Mouse (Mus musculus): ENCODE data around the gene Tnrc6c. TPM values are rescaled to one million over a fixed set of nuclear protein-coding genes. Genes with fewer than 3 reads are reported as not detected.
A peak's percentile ranks its signal among the peaks of the same experiment; 100 is the strongest.

The Tnrc6c gene
- total RNA-seq, 1 experiment from 2014 or later = 25.4 TPM

- no peak for ATAC-seq (replicated peaks in 1 of 2; ENCODE audit: insufficient read depth in 1 of 2, low FRiP score in 2 of 2, low TSS enrichment in 1 of 2, low read depth in 1 of 2, poor library complexity in 2 of 2, severe bottlenecking in 2 of 2)
Observed at GRCm38 (mm10) chr11:117629865-117630264, 24.2 kb upstream of the Tnrc6c start.

- no peak for ATAC-seq (replicated peaks in 1 of 2; ENCODE audit: insufficient read depth in 1 of 2, low FRiP score in 2 of 2, low TSS enrichment in 1 of 2, low read depth in 1 of 2, poor library complexity in 2 of 2, severe bottlenecking in 2 of 2)
Observed at GRCm38 (mm10) chr11:117630868-117631565, 23.1 kb upstream of the Tnrc6c start.

- ATAC-seq (replicated peaks in 1 of 2; ENCODE audit: insufficient read depth in 1 of 2, low FRiP score in 2 of 2, low TSS enrichment in 1 of 2, low read depth in 1 of 2, poor library complexity in 2 of 2, severe bottlenecking in 2 of 2) = no peak
Observed at GRCm38 (mm10) chr11:117633310-117633709, 20.8 kb upstream of the Tnrc6c start.

- ATAC-seq (replicated peaks in 1 of 2; ENCODE audit: insufficient read depth in 1 of 2, low FRiP score in 2 of 2, low TSS enrichment in 1 of 2, low read depth in 1 of 2, poor library complexity in 2 of 2, severe bottlenecking in 2 of 2) = no peak
Observed at GRCm38 (mm10) chr11:117638386-117638785, 15.7 kb upstream of the Tnrc6c start.

GRCm38 (mm10) chr11:117638809-117639208 lies 15.3 kb upstream of the Tnrc6c start:
- no peak for ATAC-seq (replicated peaks in 1 of 2; ENCODE audit: insufficient read depth in 1 of 2, low FRiP score in 2 of 2, low TSS enrichment in 1 of 2, low read depth in 1 of 2, poor library complexity in 2 of 2, severe bottlenecking in 2 of 2)

- peak in 1 of 2 experiments; percentile 59; a peak in 1 of 4 replicates for ATAC-seq (replicated peaks in 1 of 2; ENCODE audit: insufficient read depth in 1 of 2, low FRiP score in 2 of 2, low TSS enrichment in 1 of 2, low read depth in 1 of 2, poor library complexity in 2 of 2, severe bottlenecking in 2 of 2)
Observed at GRCm38 (mm10) chr11:117639331-117639970, 14.6 kb upstream of the Tnrc6c start.

GRCm38 (mm10) chr11:117642181-117642580 lies 11.9 kb upstream of the Tnrc6c start:
- no peak for ATAC-seq (replicated peaks in 1 of 2; ENCODE audit: insufficient read depth in 1 of 2, low FRiP score in 2 of 2, low TSS enrichment in 1 of 2, low read depth in 1 of 2, poor library complexity in 2 of 2, severe bottlenecking in 2 of 2)

- no peak for ATAC-seq (replicated peaks in 1 of 2; ENCODE audit: insufficient read depth in 1 of 2, low FRiP score in 2 of 2, low TSS enrichment in 1 of 2, low read depth in 1 of 2, poor library complexity in 2 of 2, severe bottlenecking in 2 of 2)
Observed at GRCm38 (mm10) chr11:117643240-117643639, 10.8 kb upstream of the Tnrc6c start.

GRCm38 (mm10) chr11:117646786-117647185 lies 7.3 kb upstream of the Tnrc6c start:
- no peak for ATAC-seq (replicated peaks in 1 of 2; ENCODE audit: insufficient read depth in 1 of 2, low FRiP score in 2 of 2, low TSS enrichment in 1 of 2, low read depth in 1 of 2, poor library complexity in 2 of 2, severe bottlenecking in 2 of 2)

GRCm38 (mm10) chr11:117648005-117648404 lies 6.1 kb upstream of the Tnrc6c start:
- no peak for ATAC-seq (replicated peaks in 1 of 2; ENCODE audit: insufficient read depth in 1 of 2, low FRiP score in 2 of 2, low TSS enrichment in 1 of 2, low read depth in 1 of 2, poor library complexity in 2 of 2, severe bottlenecking in 2 of 2)

GRCm38 (mm10) chr11:117650721-117651644 lies 3.1 kb upstream of the Tnrc6c start:
- ATAC-seq (replicated peaks in 1 of 2; ENCODE audit: insufficient read depth in 1 of 2, low FRiP score in 2 of 2, low TSS enrichment in 1 of 2, low read depth in 1 of 2, poor library complexity in 2 of 2, severe bottlenecking in 2 of 2) = no peak

- ATAC-seq (replicated peaks in 1 of 2; ENCODE audit: insufficient read depth in 1 of 2, low FRiP score in 2 of 2, low TSS enrichment in 1 of 2, low read depth in 1 of 2, poor library complexity in 2 of 2, severe bottlenecking in 2 of 2) = no peak
Observed at GRCm38 (mm10) chr11:117652907-117653306, 1.2 kb upstream of the Tnrc6c start.

GRCm38 (mm10) chr11:117654380-117654924 lies 363 bp downstream of the Tnrc6c start:
- peak; percentile 95 to 97 for ATAC-seq (replicated peaks in 1 of 2; ENCODE audit: insufficient read depth in 1 of 2, low FRiP score in 2 of 2, low TSS enrichment in 1 of 2, low read depth in 1 of 2, poor library complexity in 2 of 2, severe bottlenecking in 2 of 2)

- ATAC-seq (replicated peaks in 1 of 2; ENCODE audit: insufficient read depth in 1 of 2, low FRiP score in 2 of 2, low TSS enrichment in 1 of 2, low read depth in 1 of 2, poor library complexity in 2 of 2, severe bottlenecking in 2 of 2) = no peak
Observed at GRCm38 (mm10) chr11:117654934-117655291, 824 bp downstream of the Tnrc6c start.

- ATAC-seq (replicated peaks in 1 of 2; ENCODE audit: insufficient read depth in 1 of 2, low FRiP score in 2 of 2, low TSS enrichment in 1 of 2, low read depth in 1 of 2, poor library complexity in 2 of 2, severe bottlenecking in 2 of 2) = peak in 1 of 2 experiments; percentile 19; a peak in 1 of 4 replicates
Observed at GRCm38 (mm10) chr11:117655292-117656076, 1.4 kb downstream of the Tnrc6c start.

- no peak for ATAC-seq (replicated peaks in 1 of 2; ENCODE audit: insufficient read depth in 1 of 2, low FRiP score in 2 of 2, low TSS enrichment in 1 of 2, low read depth in 1 of 2, poor library complexity in 2 of 2, severe bottlenecking in 2 of 2)
Observed at GRCm38 (mm10) chr11:117656077-117656401, 1.9 kb downstream of the Tnrc6c start.

- no peak for ATAC-seq (replicated peaks in 1 of 2; ENCODE audit: insufficient read depth in 1 of 2, low FRiP score in 2 of 2, low TSS enrichment in 1 of 2, low read depth in 1 of 2, poor library complexity in 2 of 2, severe bottlenecking in 2 of 2)
Observed at GRCm38 (mm10) chr11:117658974-117659373, 4.9 kb downstream of the Tnrc6c start.

All from hematopoietic stem cell, adult 5-6 weeks (primary cell).